Mouse (Mus musculus) kidney, adult 2 months (tissue): ENCODE measurements around the gene Batf. TPM values are rescaled to one million over a fixed set of nuclear protein-coding genes. Genes with fewer than 3 reads are reported as not detected.

Experiments used
- DNase-seq: peaks from one replicate; pipeline ENCODE4 v3.0.0; 2021
- H3K27ac ChIP-seq: fragments of 200-500 bp; 2 replicates; pipeline ENCODE4 v1.5.1; 2012; ENCODE audit warnings: low read depth, low read length, control low read depth, inconsistent platforms; ENCODE audit not compliant: insufficient read depth
- H3K27me3 ChIP-seq: fragments of 200-500 bp; replicated peaks from 2 replicates; pipeline ENCODE4 v1.6.1; 2012; ENCODE audit warnings: mild to moderate bottlenecking, moderate library complexity, low read length, inconsistent platforms; ENCODE audit not compliant: control insufficient read depth, insufficient read depth
- H3K36me3 ChIP-seq: fragments of 200-500 bp; 2 replicates; pipeline ENCODE4 v1.6.1; 2012; ENCODE audit warnings: mild to moderate bottlenecking, moderate library complexity, low read length, inconsistent platforms; ENCODE audit not compliant: control insufficient read depth, insufficient read depth
- H3K4me1 ChIP-seq: fragments of 200-500 bp; 2 replicates; pipeline ENCODE4 v1.6.1; 2011; ENCODE audit warnings: low read length; ENCODE audit not compliant: control insufficient read depth, insufficient read depth
- H3K4me3 ChIP-seq: fragments of 200-500 bp; 2 replicates; pipeline ENCODE4 v1.5.1; 2011; ENCODE audit warnings: mild to moderate bottlenecking, low read depth, low read length, control low read depth; ENCODE audit not compliant: insufficient read depth
- CTCF ChIP-seq: fragments of 200-500 bp; conservative IDR thresholded peaks from 2 replicates; pipeline ENCODE4 v1.5.1; 2011; ENCODE audit warnings: low read depth, mild to moderate bottlenecking, control low read depth, low read length, moderate library complexity, mixed read lengths; ENCODE audit not compliant: insufficient read depth, insufficient read length
- POLR2A ChIP-seq: fragments of 200-500 bp; IDR thresholded peaks from one replicate; pipeline ENCODE4 v1.6.1; 2011; ENCODE audit warnings: low read depth, low read length, control low read depth
- WGBS: fragments of 180-500 bp; shearing (Covaris S2); methylation state at CpG from one replicate; pipeline ENCODE4 v1.1.7; 2018; 5-methylcytosine and 5-hydroxymethylcytosine counted together
- polyA plus RNA-seq: library from polyadenylated mRNA; depleted of rRNA; stranded (reverse); fragments of >200 nt; gene quantifications from 2 replicates; pipeline ENCODE4 v1.2.3, GENCODE M21; 2012

Batf gene
- polyA plus RNA-seq, 1 experiment = 2.0 TPM

GRCm38 (mm10) chr12:85702166-85703055 is 15.9 kb downstream of the Batf start:
- Histone ChIP-seq H3K27me3 (no peaks in the 10 kb centered on the region), H3K36me3 (no peaks in the 10 kb centered on the region), H3K4me3 (no peak overlapping the region), H3K4me1 (0 out of 2 replicates have a peak, but pooled peaks cover 3% of the 10 kb centered on the region), H3K27ac (no peak overlapping the region)
- 82% methylated on average over 15 of the region's 15 CpGs for WGBS
- TF ChIP-seq CTCF (no peak), POLR2A (no peak)
- no peak for DNase-seq

DNA sequence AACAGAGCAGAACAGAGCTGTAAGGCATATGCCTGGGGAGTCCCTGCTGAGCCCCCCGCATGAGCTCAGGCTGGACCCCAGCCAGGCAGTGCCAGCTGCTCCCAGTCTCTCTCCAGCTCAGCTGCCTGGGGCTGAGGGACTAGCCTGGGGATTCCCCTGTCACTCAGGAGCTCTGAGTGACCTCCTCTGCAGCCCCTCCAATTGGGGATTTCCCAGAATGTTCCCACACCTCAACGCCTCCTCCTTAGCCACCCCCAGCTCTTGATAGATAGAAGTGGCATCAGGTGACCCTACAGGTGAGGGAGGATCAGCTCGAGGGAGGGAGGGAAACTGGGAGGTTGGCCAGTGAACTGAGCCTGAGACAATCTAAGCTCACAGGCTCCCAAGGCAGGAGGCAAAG is 17.0 kb downstream of the Batf start:
- Histone ChIP-seq H3K4me3 (no peak overlapping the region), H3K4me1 (0 out of 2 replicates have a peak, but pooled peaks cover 3% of the 10 kb centered on the region), H3K36me3 (no peaks in the 10 kb centered on the region), H3K27me3 (no peaks in the 10 kb centered on the region), H3K27ac (no peak overlapping the region)
- TF ChIP-seq CTCF (no peak), POLR2A (no peak)
- WGBS = 59% methylated on average over 3 of the region's 3 CpGs
- DNase-seq = no peak

DNA sequence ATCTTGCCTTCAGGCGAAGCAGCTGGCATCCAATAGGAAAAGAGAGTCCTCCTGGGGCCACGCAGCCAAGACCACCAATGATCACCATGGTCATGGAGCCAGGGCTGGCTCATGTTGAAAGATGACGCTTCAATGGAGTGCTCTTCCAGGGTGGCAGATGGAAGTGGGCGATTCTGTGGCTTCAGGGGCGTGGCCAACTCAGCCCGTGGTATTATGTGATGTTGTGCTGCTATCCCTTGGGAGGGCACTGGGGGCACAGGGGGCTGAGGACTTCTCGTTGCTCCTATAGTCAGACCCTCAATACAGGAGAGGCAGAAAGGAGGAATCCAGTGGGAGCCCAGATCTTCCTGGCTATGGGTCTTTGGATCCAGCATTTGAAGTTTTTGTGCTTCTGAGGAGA is 18.1 kb downstream of the Batf start:
- Histone ChIP-seq H3K4me3 (no peak overlapping the region), H3K27me3 (no peaks in the 10 kb centered on the region), H3K27ac (no peak overlapping the region), H3K36me3 (no peaks in the 10 kb centered on the region), H3K4me1 (0 out of 2 replicates have a peak, but pooled peaks cover 3% of the 10 kb centered on the region)
- no peak for DNase-seq
- 74% methylated on average over 7 of the region's 7 CpGs for WGBS
- no peak for TF ChIP-seq CTCF
- TF ChIP-seq POLR2A = no peak

DNA sequence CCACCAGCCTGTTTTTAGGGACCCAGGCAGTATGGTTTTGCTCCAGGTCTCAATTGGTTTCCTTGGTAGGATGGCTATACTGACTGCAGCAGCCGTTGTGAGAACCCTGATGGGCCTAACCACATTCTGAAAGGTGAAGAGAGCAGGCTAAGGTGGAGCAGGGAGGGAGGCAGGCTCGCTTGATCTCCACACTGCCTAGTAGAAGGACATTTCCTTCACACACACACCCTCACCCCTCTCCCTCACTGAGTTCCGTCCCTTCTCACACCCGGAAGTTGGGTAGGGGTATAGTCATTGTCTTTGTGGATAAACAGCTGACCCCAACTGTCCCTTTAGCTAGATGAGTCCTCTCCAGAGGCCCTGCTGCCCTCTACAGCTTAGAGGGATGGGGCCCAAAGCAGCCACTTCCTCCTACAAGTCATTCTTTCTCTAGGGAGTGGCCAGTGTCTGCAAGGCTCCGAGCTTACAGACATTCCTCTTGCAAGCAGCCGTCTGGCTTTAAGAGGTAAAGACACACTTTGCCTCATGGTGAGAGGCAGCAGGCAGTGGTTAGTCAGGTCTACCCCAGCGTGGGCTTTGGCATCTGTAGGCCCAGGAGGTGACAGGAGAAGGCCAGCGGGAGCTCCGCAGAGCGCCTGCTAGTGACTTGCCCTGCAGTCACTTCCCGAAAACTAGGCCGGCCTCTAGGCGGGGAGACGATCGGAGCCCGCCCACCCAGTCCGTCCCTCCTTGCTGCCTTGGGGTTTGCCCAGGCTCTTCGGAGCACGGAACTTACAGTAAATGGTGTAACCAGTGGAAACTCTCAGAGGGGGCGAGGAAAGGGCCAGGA is 18.7 kb downstream of the Batf start:
- 0 out of 2 replicates have a peak, but pooled peaks cover 3% of the 10 kb centered on the region for H3K4me1 ChIP-seq
- H3K4me3 ChIP-seq = peak overlapping the region; percentile 57
- TF ChIP-seq CTCF = 0 out of 2 replicates have a peak, but pooled peaks have one; percentile 0
- TF ChIP-seq POLR2A = peak; percentile 74
- peak overlapping the region; percentile 70 for H3K27ac ChIP-seq
- H3K27me3 ChIP-seq = no peaks in the 10 kb centered on the region
- H3K36me3 ChIP-seq = no peaks in the 10 kb centered on the region
- peak; percentile 78 for DNase-seq
- 14% methylated on average over 20 of the region's 20 CpGs for WGBS

DNA sequence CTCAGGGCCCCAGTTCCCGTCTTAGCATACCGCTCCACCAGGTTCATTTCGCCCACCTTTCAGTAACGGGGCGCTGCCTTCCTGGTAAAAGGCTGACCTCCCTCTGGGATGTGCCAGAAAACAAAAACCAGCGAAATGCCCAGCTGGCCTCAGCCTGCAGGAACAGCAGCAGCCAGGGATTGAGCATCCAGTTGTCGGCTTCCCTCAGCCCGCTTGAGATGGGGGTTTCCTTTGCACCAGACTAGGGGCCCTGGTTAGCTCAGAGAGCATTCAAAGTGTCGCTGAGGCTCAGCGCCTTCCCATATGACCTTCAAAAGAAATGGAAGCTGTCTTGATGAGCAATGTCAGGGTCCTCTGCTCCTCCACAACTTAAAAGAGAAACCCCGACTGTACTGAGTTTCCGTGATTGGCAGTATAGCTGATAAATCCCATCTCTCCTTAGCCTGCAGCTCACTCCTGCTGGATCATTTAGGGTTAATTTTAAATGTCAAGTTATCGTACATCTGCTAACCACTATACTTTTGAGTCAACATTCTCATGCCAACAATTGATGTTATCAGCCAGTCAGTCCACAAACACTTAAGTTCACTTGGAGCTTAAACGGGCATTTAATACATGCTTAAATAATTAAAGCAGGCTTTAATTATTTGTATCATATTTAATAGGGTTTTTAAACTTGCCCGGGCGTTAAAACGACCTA is 19.5 kb downstream of the Batf start:
- WGBS = 17% methylated on average over 17 of the region's 17 CpGs
- Histone ChIP-seq H3K4me1 (0 out of 2 replicates have a peak, but pooled peaks cover 3% of the 10 kb centered on the region), H3K4me3 (peak overlapping the region; percentile 57), H3K27ac (no peak overlapping the region), H3K27me3 (no peaks in the 10 kb centered on the region), H3K36me3 (no peaks in the 10 kb centered on the region)
- DNase-seq = no peak
- TF ChIP-seq POLR2A (no peak), CTCF (no peak)

- Histone ChIP-seq H3K27ac (no peak overlapping the region), H3K36me3 (no peaks in the 10 kb centered on the region), H3K4me3 (no peak overlapping the region), H3K4me1 (0 out of 2 replicates have a peak, but pooled peaks cover 3% of the 10 kb centered on the region), H3K27me3 (no peaks in the 10 kb centered on the region)
- 73% methylated on average over 4 of the region's 4 CpGs for WGBS
- TF ChIP-seq POLR2A = no peak
- TF ChIP-seq CTCF = no peak
- no peak for DNase-seq
These were observed 20.4 kb downstream of the Batf start for GRCm38 (mm10) chr12:85706906-85707305.
